28 mouse cellular contexts compared by ENCODE assay signal in genomic region chrX:6581181-6581580, GRCm38 (mm10).
DNase-seq lines count a peak whose midpoint lies in the region; ATAC-seq lines count a peak whose summit lies in the region.
"Had no signal": no experiment of that assay in that cellular context is flagged by ENCODE, and none has a peak within 500 bp of the region (broad histone marks: within the 10 kb centered on the region; RNA-seq: fewer than 3 reads in every experiment).

No protein-coding gene starts in this region.

- peaks cover 12% of the 10 kb centered on the region; the same call in 1 of the 2 replicates for H3K36me3 ChIP-seq in embryonic facial prominence, embryonic 14.5 days (ENCODE audit: control insufficient read depth, insufficient read depth, low read length)
- peaks cover 26% of the 10 kb centered on the region for H3K36me3 ChIP-seq in embryonic facial prominence, embryonic 10.5 days (replicated peaks)
- H3K36me3 ChIP-seq in heart, embryonic 11.5 days (ENCODE audit: control insufficient read depth, insufficient read depth, low read length), result 0 out of 2 replicates have a peak, but pooled peaks cover 3% of the 10 kb centered on the region
- H3K36me3 ChIP-seq: G1E; neural tube, embryonic 12.5 days had no signal

- H3K9ac ChIP-seq in embryonic facial prominence, embryonic 14.5 days (ENCODE audit: low read depth, low read length), result no peak overlapping the region
- no peak overlapping the region for H3K9ac ChIP-seq in heart, embryonic 11.5 days (ENCODE audit: low read depth, low read length)
- H3K9ac ChIP-seq: embryonic facial prominence, embryonic 12.5 days; hindbrain, embryonic 13.5 days; liver, embryonic 14.5 days; neural tube, embryonic 12.5 days had no signal

- no peak for ATAC-seq in embryonic facial prominence, embryonic 14.5 days (ENCODE audit: low read depth)
- no peak for ATAC-seq in heart, embryonic 11.5 days (replicated peaks; ENCODE audit: insufficient number of reproducible peaks, low FRiP score, low TSS enrichment)
- no peak for ATAC-seq in granulocyte monocyte progenitor cell, adult 5-6 weeks (replicated peaks; ENCODE audit: poor library complexity, severe bottlenecking)
- ATAC-seq: forebrain, embryonic 16.5 days; intestine, postnatal 0 days; midbrain, embryonic 16.5 days; Patski had no signal

- H3K27ac ChIP-seq in embryonic facial prominence, embryonic 14.5 days (replicated peaks; ENCODE audit: low read depth, low read length), result no peak overlapping the region
- H3K27ac ChIP-seq in embryonic facial prominence, embryonic 10.5 days (replicated peaks), result no peak overlapping the region
- no peak overlapping the region for H3K27ac ChIP-seq in heart, embryonic 11.5 days (ENCODE audit: low read depth, low read length)
- H3K27ac ChIP-seq: embryonic facial prominence, embryonic 12.5 days; forebrain, embryonic 10.5 days; hindbrain, embryonic 13.5 days; liver, embryonic 14.5 days; midbrain, embryonic 10.5 days; neural tube, embryonic 12.5 days; stomach, postnatal 0 days had no signal

- H3K4me3 ChIP-seq in embryonic facial prominence, embryonic 14.5 days (ENCODE audit: low read depth, low read length), result no peak overlapping the region
- H3K4me3 ChIP-seq in embryonic facial prominence, embryonic 10.5 days, result no peak overlapping the region
- no peak overlapping the region for H3K4me3 ChIP-seq in heart, embryonic 11.5 days (ENCODE audit: low read depth, low read length)
- H3K4me3 ChIP-seq: embryonic facial prominence, embryonic 12.5 days; forebrain, embryonic 10.5 days; hindbrain, embryonic 13.5 days; midbrain, embryonic 10.5 days; myocyte; neural tube, embryonic 12.5 days had no signal

- intact Hi-C loops in heart, postnatal 14 days (cut with DNase I), result no loop called here

- H3K27me3 ChIP-seq in embryonic facial prominence, embryonic 14.5 days (replicated peaks; ENCODE audit: control insufficient read depth, insufficient read depth, low read length), result no peaks in the 10 kb centered on the region
- no peaks in the 10 kb centered on the region for H3K27me3 ChIP-seq in embryonic facial prominence, embryonic 10.5 days (replicated peaks; ENCODE audit: low read depth, poor library complexity, severe bottlenecking)
- no peaks in the 10 kb centered on the region for H3K27me3 ChIP-seq in heart, embryonic 11.5 days (ENCODE audit: control insufficient read depth, insufficient read depth, low read length)
- H3K27me3 ChIP-seq: embryonic facial prominence, embryonic 12.5 days; hindbrain, embryonic 13.5 days; neural tube, embryonic 12.5 days; Patski had no signal

- peak; percentile 3 for DNase-seq in embryonic facial prominence, embryonic 14.5 days (ENCODE audit: low spot score)
- no peak for DNase-seq in embryonic facial prominence, embryonic 10.5 days (ENCODE audit: low spot score)
- peak; percentile 24 to 34 for DNase-seq in heart, adult 9 months (ENCODE audit: low spot score in 2 of 2)
- peak; percentile 22 for DNase-seq in lung, postnatal 36 days
- no peak for DNase-seq in lung, postnatal 10 days
- DNase-seq in heart, postnatal 14 days, result peak; percentile 8 to 12
- DNase-seq: cerebellum, adult 8-10 months; layer of hippocampus, adult 9-11 months; liver; lung, adult 2 months; right cerebral cortex, adult 18-20 months; thymus, adult 18-20 months; thymus, postnatal 25 days had no signal

- no peak overlapping the region for H3K4me2 ChIP-seq in embryonic facial prominence, embryonic 14.5 days (ENCODE audit: low read depth, low read length)
- H3K4me2 ChIP-seq in heart, embryonic 11.5 days, result no peak overlapping the region
- H3K4me2 ChIP-seq: embryonic facial prominence, embryonic 12.5 days; hindbrain, embryonic 13.5 days; neural tube, embryonic 12.5 days had no signal

- no peaks in the 10 kb centered on the region for H3K9me3 ChIP-seq in embryonic facial prominence, embryonic 14.5 days (ENCODE audit: control insufficient read depth, low read length)
- no peaks in the 10 kb centered on the region for H3K9me3 ChIP-seq in embryonic facial prominence, embryonic 10.5 days
- no peaks in the 10 kb centered on the region for H3K9me3 ChIP-seq in heart, embryonic 11.5 days (replicated peaks; ENCODE audit: control insufficient read depth, low read length)
- H3K9me3 ChIP-seq: embryonic facial prominence, embryonic 12.5 days; forebrain, embryonic 10.5 days; G1E; hindbrain, embryonic 13.5 days; neural tube, embryonic 12.5 days had no signal

- no peaks in the 10 kb centered on the region for H3K4me1 ChIP-seq in embryonic facial prominence, embryonic 14.5 days (ENCODE audit: control insufficient read depth, insufficient read depth, low read length)
- H3K4me1 ChIP-seq in embryonic facial prominence, embryonic 10.5 days, result no peaks in the 10 kb centered on the region
- no peaks in the 10 kb centered on the region for H3K4me1 ChIP-seq in heart, embryonic 11.5 days (ENCODE audit: control insufficient read depth, insufficient read depth, low read length)
- H3K4me1 ChIP-seq: embryonic facial prominence, embryonic 12.5 days; forebrain, embryonic 10.5 days; hindbrain, embryonic 13.5 days; midbrain, embryonic 10.5 days; neural tube, embryonic 12.5 days had no signal

- 91% methylated on average over 1 of the region's 1 CpGs for WGBS in embryonic facial prominence, embryonic 14.5 days
- WGBS in embryonic facial prominence, embryonic 10.5 days, result 86% methylated on average over 1 of the region's 1 CpGs
- WGBS in heart, embryonic 11.5 days (ENCODE audit: insufficient replicate concordance), result 61% methylated on average over 1 of the region's 1 CpGs

Comparison
In these comparisons a context has a peak if more than half of its experiments do, and no peak if none do; other contexts are left out.
1. DNase-seq: peak in embryonic facial prominence, embryonic 14.5 days (single experiment), heart, adult 9 months (2 of 2), lung, postnatal 36 days (single experiment) and heart, postnatal 14 days (2 of 2); none in embryonic facial prominence, embryonic 10.5 days (single experiment) and lung, postnatal 10 days (single experiment).